Mouse (Mus musculus): ENCODE measurements at regions not wholly inside any gene's neighbourhood (a gene's known extent, or its start where the extent isn't known, plus 50 kb on each side); places are given as distances from the start of the nearest gene placed in this dataset.

GRCm38 (mm10) chr5:101112151-101112769 lies 266.7 kb downstream of the Gpat3 start:
- no peaks in the 10 kb centered on the region for H3K36me3 ChIP-seq
- H3K9me3 ChIP-seq (replicated peaks), result no peaks in the 10 kb centered on the region
- DNase-seq (no peak), ATAC-seq (ENCODE audit: low read depth) (no peak)
- no peak overlapping the region for H3K4me3 ChIP-seq (replicated peaks)
- no peaks in the 10 kb centered on the region for H3K27me3 ChIP-seq
- 40% methylated on average over 7 of the region's 7 CpGs for WGBS (ENCODE audit: insufficient replicate concordance)
- no peaks in the 10 kb centered on the region for H3K4me1 ChIP-seq (replicated peaks)
- H3K4me2 ChIP-seq, result no peak overlapping the region
- no peak overlapping the region for H3K9ac ChIP-seq
- no peak overlapping the region for H3K27ac ChIP-seq

- Histone ChIP-seq H3K4me3 (replicated peaks) (no peak overlapping the region), H3K4me2 (no peak overlapping the region), H3K9ac (no peak overlapping the region), H3K9me3 (replicated peaks) (no peaks in the 10 kb centered on the region), H3K27me3 (no peaks in the 10 kb centered on the region), H3K4me1 (replicated peaks) (no peaks in the 10 kb centered on the region), H3K36me3 (no peaks in the 10 kb centered on the region), H3K27ac (no peak overlapping the region)
- DNase-seq (no peak), ATAC-seq (ENCODE audit: low read depth) (no peak)
- 56% methylated on average over 4 of the region's 4 CpGs for WGBS (ENCODE audit: insufficient replicate concordance)
Observed at GRCm38 (mm10) chr5:101111619-101112018, 266.1 kb downstream of the Gpat3 start.

GRCm38 (mm10) chr5:101100975-101101699 lies 255.6 kb downstream of the Gpat3 start:
- DNase-seq (no peak), ATAC-seq (ENCODE audit: low read depth) (no peak)
- Histone ChIP-seq H3K9ac (no peak overlapping the region), H3K4me2 (no peak overlapping the region), H3K4me1 (replicated peaks) (no peaks in the 10 kb centered on the region), H3K36me3 (no peaks in the 10 kb centered on the region), H3K4me3 (replicated peaks) (no peak overlapping the region), H3K27me3 (no peaks in the 10 kb centered on the region), H3K27ac (no peak overlapping the region), H3K9me3 (replicated peaks) (no peaks in the 10 kb centered on the region)
- WGBS (ENCODE audit: insufficient replicate concordance), result 44% methylated on average over 11 of the region's 11 CpGs

GRCm38 (mm10) chr5:101091027-101091598 lies 245.6 kb downstream of the Gpat3 start:
- Histone ChIP-seq H3K27ac (no peak overlapping the region), H3K4me2 (no peak overlapping the region), H3K9ac (no peak overlapping the region), H3K4me3 (replicated peaks) (no peak overlapping the region), H3K4me1 (replicated peaks) (no peaks in the 10 kb centered on the region), H3K36me3 (no peaks in the 10 kb centered on the region), H3K27me3 (no peaks in the 10 kb centered on the region), H3K9me3 (replicated peaks) (0 out of 2 replicates have a peak, but pooled peaks cover 3% of the 10 kb centered on the region)
- ATAC-seq (ENCODE audit: low read depth), result no peak
- WGBS (ENCODE audit: insufficient replicate concordance), result 62% methylated on average over 21 of the region's 21 CpGs
- no peak for DNase-seq

GRCm38 (mm10) chr5:101090415-101091026 lies 245.0 kb downstream of the Gpat3 start:
- no peak overlapping the region for H3K9ac ChIP-seq
- H3K27me3 ChIP-seq, result no peaks in the 10 kb centered on the region
- no peaks in the 10 kb centered on the region for H3K4me1 ChIP-seq (replicated peaks)
- H3K9me3 ChIP-seq (replicated peaks), result 0 out of 2 replicates have a peak, but pooled peaks cover 3% of the 10 kb centered on the region
- no peaks in the 10 kb centered on the region for H3K36me3 ChIP-seq
- H3K4me2 ChIP-seq, result no peak overlapping the region
- ATAC-seq (ENCODE audit: low read depth) (no peak), DNase-seq (no peak)
- 78% methylated on average over 7 of the region's 7 CpGs for WGBS (ENCODE audit: insufficient replicate concordance)
- H3K4me3 ChIP-seq (replicated peaks), result no peak overlapping the region
- no peak overlapping the region for H3K27ac ChIP-seq

- H3K4me3 ChIP-seq (replicated peaks), result no peak overlapping the region
- peaks cover 4% of the 10 kb centered on the region; the same call in 1 of the 2 replicates for H3K9me3 ChIP-seq (replicated peaks)
- 63% methylated on average over 3 of the region's 3 CpGs for WGBS (ENCODE audit: insufficient replicate concordance)
- no peaks in the 10 kb centered on the region for H3K4me1 ChIP-seq (replicated peaks)
- ATAC-seq (ENCODE audit: low read depth) (no peak), DNase-seq (no peak)
- H3K4me2 ChIP-seq, result no peak overlapping the region
- no peak overlapping the region for H3K9ac ChIP-seq
- no peaks in the 10 kb centered on the region for H3K36me3 ChIP-seq
- no peaks in the 10 kb centered on the region for H3K27me3 ChIP-seq
- no peak overlapping the region for H3K27ac ChIP-seq
Observed at GRCm38 (mm10) chr5:101085199-101085598, 239.7 kb downstream of the Gpat3 start.

- no peak for ATAC-seq (ENCODE audit: low read depth)
- Histone ChIP-seq H3K9ac (no peak overlapping the region), H3K4me1 (replicated peaks) (no peaks in the 10 kb centered on the region), H3K27ac (no peak overlapping the region), H3K27me3 (no peaks in the 10 kb centered on the region), H3K9me3 (replicated peaks) (peaks cover 4% of the 10 kb centered on the region; the same call in 1 of the 2 replicates), H3K36me3 (no peaks in the 10 kb centered on the region), H3K4me3 (replicated peaks) (no peak overlapping the region), H3K4me2 (no peak overlapping the region)
- WGBS (ENCODE audit: insufficient replicate concordance), result 72% methylated on average over 20 of the region's 20 CpGs
- no peak for DNase-seq
Observed at GRCm38 (mm10) chr5:101082611-101083010, 237.1 kb downstream of the Gpat3 start.

- no peaks in the 10 kb centered on the region for H3K36me3 ChIP-seq
- H3K9ac ChIP-seq, result no peak overlapping the region
- no peak for ATAC-seq (ENCODE audit: low read depth)
- 57% methylated on average over 3 of the region's 3 CpGs for WGBS (ENCODE audit: insufficient replicate concordance)
- no peak overlapping the region for H3K27ac ChIP-seq
- H3K9me3 ChIP-seq (replicated peaks), result 0 out of 2 replicates have a peak, but pooled peaks cover 10% of the 10 kb centered on the region
- no peak overlapping the region for H3K4me2 ChIP-seq
- H3K27me3 ChIP-seq, result no peaks in the 10 kb centered on the region
- no peak for DNase-seq
- H3K4me3 ChIP-seq (replicated peaks), result no peak overlapping the region
- H3K4me1 ChIP-seq (replicated peaks), result no peaks in the 10 kb centered on the region
Observed at GRCm38 (mm10) chr5:101064308-101064707, 218.8 kb downstream of the Gpat3 start.

- no peak overlapping the region for H3K4me2 ChIP-seq
- H3K4me3 ChIP-seq (replicated peaks), result no peak overlapping the region
- H3K27ac ChIP-seq, result no peak overlapping the region
- H3K4me1 ChIP-seq (replicated peaks), result no peaks in the 10 kb centered on the region
- 0 out of 2 replicates have a peak, but pooled peaks cover 7% of the 10 kb centered on the region for H3K9me3 ChIP-seq (replicated peaks)
- 56% methylated on average over 4 of the region's 4 CpGs for WGBS (ENCODE audit: insufficient replicate concordance)
- DNase-seq, result no peak
- H3K36me3 ChIP-seq, result no peaks in the 10 kb centered on the region
- no peak for ATAC-seq (ENCODE audit: low read depth)
- H3K27me3 ChIP-seq, result no peaks in the 10 kb centered on the region
- no peak overlapping the region for H3K9ac ChIP-seq
Observed at GRCm38 (mm10) chr5:101063254-101063653, 217.7 kb downstream of the Gpat3 start.

- Histone ChIP-seq H3K4me2 (no peak overlapping the region), H3K4me3 (replicated peaks) (no peak overlapping the region), H3K27me3 (no peaks in the 10 kb centered on the region), H3K9me3 (replicated peaks) (no peaks in the 10 kb centered on the region), H3K36me3 (no peaks in the 10 kb centered on the region), H3K4me1 (replicated peaks) (no peaks in the 10 kb centered on the region), H3K27ac (no peak overlapping the region), H3K9ac (no peak overlapping the region)
- 79% methylated on average over 7 of the region's 7 CpGs for WGBS (ENCODE audit: insufficient replicate concordance)
- ATAC-seq (ENCODE audit: low read depth), result no peak
- DNase-seq, result no peak
Observed at GRCm38 (mm10) chr5:101051591-101051990, 206.1 kb downstream of the Gpat3 start.

GRCm38 (mm10) chr5:101040488-101040887 lies 195.0 kb downstream of the Gpat3 start:
- no peaks in the 10 kb centered on the region for H3K27me3 ChIP-seq
- no peak overlapping the region for H3K4me3 ChIP-seq (replicated peaks)
- DNase-seq (no peak), ATAC-seq (ENCODE audit: low read depth) (no peak)
- no peak overlapping the region for H3K27ac ChIP-seq
- H3K9ac ChIP-seq, result no peak overlapping the region
- H3K4me1 ChIP-seq (replicated peaks), result no peaks in the 10 kb centered on the region
- no peak overlapping the region for H3K4me2 ChIP-seq
- H3K9me3 ChIP-seq (replicated peaks), result no peaks in the 10 kb centered on the region
- no peaks in the 10 kb centered on the region for H3K36me3 ChIP-seq
- 59% methylated on average over 9 of the region's 9 CpGs for WGBS (ENCODE audit: insufficient replicate concordance)
